Mouse (Mus musculus): ENCODE data around the gene Tcte1. TPM values are rescaled to one million over a fixed set of nuclear protein-coding genes. Genes with fewer than 3 reads are reported as not detected.

Gene Tcte1
- polyA plus RNA-seq, 1 experiment from 2014 or later: 5.2 TPM

DNA sequence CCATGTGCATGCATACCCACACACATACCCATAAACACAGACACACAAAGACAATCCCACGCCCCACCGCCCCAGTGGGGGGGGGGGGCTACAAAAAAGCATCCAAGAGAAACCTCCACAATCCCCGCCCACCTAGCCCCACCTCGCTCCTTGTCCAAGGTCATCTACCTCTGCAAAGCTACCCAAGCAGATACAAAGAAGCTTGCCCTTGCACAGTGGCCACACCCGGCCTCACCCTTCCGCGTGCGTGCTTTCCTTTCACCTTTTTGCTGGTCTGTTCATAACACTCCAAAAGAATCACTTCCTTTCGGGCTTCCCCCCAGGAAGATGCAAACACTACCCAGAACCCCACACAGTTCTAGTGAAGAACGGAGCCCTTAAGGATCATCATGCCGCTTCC, 27.8 kb upstream of the Tcte1 start:
- H3K9ac ChIP-seq: no peak overlapping the region
- H3K36me3 ChIP-seq: no peaks in the 10 kb centered on the region
- H3K4me3 ChIP-seq: no peak overlapping the region
- H3K9me3 ChIP-seq: no peaks in the 10 kb centered on the region
- H3K4me2 ChIP-seq: no peak overlapping the region
- WGBS: 83% methylated on average over 11 of the region's 11 CpGs
- H3K4me1 ChIP-seq (replicated peaks): no peaks in the 10 kb centered on the region
- H3K27me3 ChIP-seq: no peaks in the 10 kb centered on the region
- no peak overlapping the region for H3K27ac ChIP-seq (replicated peaks)
- ATAC-seq (ENCODE audit: low FRiP score, low read depth): no peak

DNA sequence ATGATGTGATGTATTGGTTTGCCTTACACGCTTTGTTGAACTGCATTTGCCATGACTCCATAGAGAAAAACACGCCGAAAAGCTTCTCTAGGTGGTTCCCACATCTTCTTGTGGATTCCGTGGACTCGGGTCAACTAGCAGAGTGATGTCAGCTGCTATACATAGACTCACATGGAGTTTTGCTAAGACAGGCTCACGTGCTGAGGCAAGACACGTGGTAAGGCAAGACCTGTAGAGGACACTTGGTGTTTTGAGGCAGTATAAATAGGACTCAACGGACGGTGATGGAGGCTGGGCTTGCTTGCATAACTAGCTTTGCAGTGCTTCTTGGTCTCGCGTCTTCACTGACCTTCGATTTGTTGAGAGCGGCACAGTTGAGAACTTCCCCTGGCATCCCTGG, 24.8 kb upstream of the Tcte1 start:
- Histone ChIP-seq H3K4me3 (no peak overlapping the region), H3K4me2 (no peak overlapping the region), H3K4me1 (replicated peaks) (no peaks in the 10 kb centered on the region), H3K27me3 (no peaks in the 10 kb centered on the region), H3K27ac (replicated peaks) (no peak overlapping the region), H3K36me3 (no peaks in the 10 kb centered on the region), H3K9ac (no peak overlapping the region), H3K9me3 (no peaks in the 10 kb centered on the region)
- WGBS: 84% methylated on average over 13 of the region's 13 CpGs
- ATAC-seq (ENCODE audit: low FRiP score, low read depth): no peak

DNA sequence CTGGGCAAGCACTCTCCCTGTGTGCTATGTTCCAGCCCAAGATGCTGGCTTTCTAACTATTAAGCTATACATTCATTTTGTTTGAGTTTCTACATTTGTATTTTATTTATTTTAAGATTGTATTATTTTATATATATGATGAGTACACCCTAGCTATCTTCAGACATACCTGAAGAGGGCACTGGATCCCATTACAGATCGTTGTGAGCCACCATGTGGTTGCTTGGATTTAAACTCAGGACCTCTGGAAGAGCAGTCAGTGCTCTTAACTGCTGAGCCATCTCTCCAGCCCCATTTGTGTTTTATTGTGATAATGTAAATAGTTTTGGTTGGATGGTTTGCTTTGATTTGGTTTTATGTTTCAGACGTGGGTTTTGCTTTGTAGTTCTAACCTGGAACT, 23.7 kb upstream of the Tcte1 start:
- ATAC-seq (ENCODE audit: low FRiP score, low read depth): no peak
- Histone ChIP-seq H3K36me3 (no peaks in the 10 kb centered on the region), H3K27ac (replicated peaks) (no peak overlapping the region), H3K9ac (no peak overlapping the region), H3K9me3 (no peaks in the 10 kb centered on the region), H3K4me3 (no peak overlapping the region), H3K4me1 (replicated peaks) (no peaks in the 10 kb centered on the region), H3K4me2 (no peak overlapping the region), H3K27me3 (no peaks in the 10 kb centered on the region)
- WGBS: 67% methylated on average over 2 of the region's 2 CpGs

- Histone ChIP-seq H3K4me3 (no peak overlapping the region), H3K4me1 (replicated peaks) (no peaks in the 10 kb centered on the region), H3K27ac (replicated peaks) (no peak overlapping the region), H3K9me3 (no peaks in the 10 kb centered on the region), H3K4me2 (no peak overlapping the region), H3K9ac (no peak overlapping the region), H3K27me3 (no peaks in the 10 kb centered on the region), H3K36me3 (no peaks in the 10 kb centered on the region)
- WGBS: 37% methylated on average over 4 of the region's 4 CpGs
- no peak for ATAC-seq (ENCODE audit: low FRiP score, low read depth)
Observed at GRCm38 (mm10) chr17:45500981-45501380, 22.3 kb upstream of the Tcte1 start.

DNA sequence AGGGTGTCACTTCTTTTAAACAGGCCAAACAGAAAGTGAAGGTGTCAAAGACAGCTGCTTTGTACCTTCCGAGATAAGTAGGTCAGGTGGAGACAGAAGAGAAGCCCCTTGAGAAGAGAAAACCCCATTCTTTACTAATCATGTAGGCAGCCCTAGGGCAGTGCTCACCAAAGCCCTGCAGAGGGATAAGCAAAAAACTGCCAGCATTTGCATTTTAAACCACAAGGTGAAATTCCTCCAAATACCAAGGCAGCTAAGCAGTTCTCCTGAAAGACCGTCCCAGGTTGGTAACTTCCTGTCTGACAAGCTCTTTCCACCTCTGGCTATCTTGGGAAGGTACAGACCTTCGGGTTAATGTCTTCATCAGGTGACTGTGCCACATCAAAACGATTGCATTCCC, 20.9 kb upstream of the Tcte1 start:
- no peak for ATAC-seq (ENCODE audit: low FRiP score, low read depth)
- Histone ChIP-seq H3K36me3 (no peaks in the 10 kb centered on the region), H3K4me1 (replicated peaks) (peaks cover 9% of the 10 kb centered on the region), H3K9ac (no peak overlapping the region), H3K4me3 (no peak overlapping the region), H3K27ac (replicated peaks) (no peak overlapping the region), H3K4me2 (no peak overlapping the region), H3K27me3 (no peaks in the 10 kb centered on the region), H3K9me3 (no peaks in the 10 kb centered on the region)
- 66% methylated on average over 4 of the region's 4 CpGs for WGBS

DNA sequence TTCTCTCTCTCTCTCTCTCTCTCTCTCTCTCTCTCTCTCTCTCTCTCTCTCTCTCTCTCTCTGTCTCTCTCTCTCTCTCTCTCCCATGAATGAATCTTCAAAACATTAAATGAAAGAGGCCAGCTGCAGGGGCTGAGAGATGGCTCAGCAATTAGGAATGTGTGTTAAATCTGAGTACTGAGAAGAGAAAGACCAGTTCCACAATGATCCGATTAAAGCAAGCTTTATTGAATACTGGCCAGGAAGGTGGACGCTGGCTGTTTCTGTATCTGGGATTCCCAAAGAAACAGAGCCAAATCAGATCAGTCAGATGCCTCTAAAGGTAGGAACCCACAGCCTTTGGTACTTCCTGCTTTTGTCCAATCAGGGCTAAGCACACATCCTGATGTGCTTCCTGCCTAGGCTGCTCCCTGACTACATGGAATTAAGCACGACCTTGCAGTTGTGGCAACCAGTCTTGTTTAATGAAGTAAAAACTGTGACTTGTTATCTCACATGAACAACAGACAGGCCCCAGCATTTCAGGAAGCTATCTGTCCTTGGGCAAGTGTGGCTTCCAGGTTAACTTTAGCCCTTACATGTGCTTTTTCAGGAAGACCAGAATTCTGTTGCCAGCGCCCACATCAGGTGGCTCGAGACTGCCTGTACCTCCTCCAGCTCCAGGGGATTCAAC, 19.8 kb upstream of the Tcte1 start:
- peaks cover 14% of the 10 kb centered on the region for H3K4me1 ChIP-seq (replicated peaks)

DNA sequence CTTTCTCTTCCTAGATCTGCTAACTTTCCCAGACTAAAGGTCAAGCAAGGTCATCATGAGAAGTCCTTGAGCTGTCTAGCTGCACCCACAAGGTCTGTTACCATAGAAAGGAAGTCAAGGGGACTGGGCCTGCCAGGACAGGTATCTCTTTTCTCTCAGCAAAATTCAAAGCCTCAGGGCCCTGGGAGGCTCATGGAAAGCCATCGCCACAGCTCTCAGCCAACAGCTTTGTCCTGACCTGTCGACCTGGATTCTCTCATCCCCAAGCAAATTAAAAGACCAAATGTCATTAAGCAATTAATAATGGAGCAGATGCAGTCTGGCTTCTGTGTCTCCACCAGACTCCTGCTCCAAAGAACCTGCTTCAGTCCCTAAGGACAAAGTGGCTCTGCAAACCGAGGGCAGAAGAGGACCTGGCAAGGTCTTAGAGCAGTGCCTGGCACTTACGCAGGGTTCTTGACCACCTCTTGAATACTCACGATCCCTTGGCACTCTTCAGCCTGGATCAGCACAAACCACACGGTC, 17.2 kb upstream of the Tcte1 start:
- no peaks in the 10 kb centered on the region for H3K9me3 ChIP-seq
- no peaks in the 10 kb centered on the region for H3K27me3 ChIP-seq
- 73% methylated on average over 6 of the region's 6 CpGs for WGBS
- peak; percentile 9; the same call in 1 of the 2 replicates for ATAC-seq (ENCODE audit: low FRiP score, low read depth)
- 0 out of 2 replicates have a peak overlapping the region, but pooled peaks have one; percentile 79 for H3K9ac ChIP-seq
- no peak overlapping the region for H3K27ac ChIP-seq (replicated peaks)
- H3K36me3 ChIP-seq: peaks cover 2% of the 10 kb centered on the region; the same call in 1 of the 2 replicates
- no peak overlapping the region for H3K4me3 ChIP-seq
- no peak overlapping the region for H3K4me2 ChIP-seq
- H3K4me1 ChIP-seq (replicated peaks): peaks cover 14% of the 10 kb centered on the region

More for the DNA sequence above, 19.8 kb upstream of the Tcte1 start:
- WGBS: 66% methylated on average over 5 of the region's 5 CpGs
- no peak overlapping the region for H3K4me3 ChIP-seq
- no peak for ATAC-seq (ENCODE audit: low FRiP score, low read depth)
- no peak overlapping the region for H3K9ac ChIP-seq
- H3K36me3 ChIP-seq: no peaks in the 10 kb centered on the region
- H3K4me2 ChIP-seq: no peak overlapping the region
- H3K27me3 ChIP-seq: no peaks in the 10 kb centered on the region
- H3K9me3 ChIP-seq: no peaks in the 10 kb centered on the region
- no peak overlapping the region for H3K27ac ChIP-seq (replicated peaks)

DNA sequence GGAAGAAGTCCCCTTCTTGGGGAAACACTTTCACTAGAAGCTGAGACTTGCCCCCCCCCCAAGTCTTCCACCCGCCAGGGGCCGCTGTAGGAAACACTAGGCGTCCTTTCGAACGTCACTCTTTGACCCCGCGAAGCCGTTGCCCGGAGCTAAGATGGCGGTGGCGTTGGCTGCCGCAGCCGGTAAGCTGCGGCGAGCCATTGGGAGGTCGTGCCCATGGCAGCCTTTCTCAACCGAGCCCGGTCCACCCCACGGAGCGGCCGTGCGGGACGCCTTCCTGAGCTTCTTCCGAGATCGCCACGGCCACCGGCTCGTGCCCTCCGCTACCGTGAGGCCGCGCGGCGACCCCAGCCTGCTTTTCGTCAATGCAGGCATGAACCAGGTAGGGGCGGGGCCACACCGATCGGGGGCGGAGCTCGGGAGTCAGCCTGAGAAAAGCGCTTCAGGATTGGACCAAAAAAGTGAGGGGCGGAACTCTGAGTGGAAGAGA, 16.5 kb upstream of the Tcte1 start, which contains the start of gene Aars2:
Gene Aars2, plus strand, starts transcription at position 142 of the 490 bp plus-strand sequence.
- Histone ChIP-seq H3K27me3 (no peaks in the 10 kb centered on the region), H3K9ac (peak within 1 kb of the TSS; percentile 79), H3K9me3 (no peaks in the 10 kb centered on the region), H3K36me3 (peaks cover 2% of the 10 kb centered on the region; the same call in 1 of the 2 replicates), H3K27ac (replicated peaks) (peak within 1 kb of the TSS; percentile 95), H3K4me2 (peak within 1 kb of the TSS; percentile 52), H3K4me1 (replicated peaks) (peaks cover 14% of the 10 kb centered on the region), H3K4me3 (peak within 1 kb of the TSS; percentile 77)
- ATAC-seq (ENCODE audit: low FRiP score, low read depth): peak; percentile 96
- WGBS: 0% methylated on average over 42 of the region's 42 CpGs

GRCm38 (mm10) chr17:45510871-45511270, 12.4 kb upstream of the Tcte1 start:
- 97% methylated on average over 4 of the region's 4 CpGs for WGBS
- ATAC-seq (ENCODE audit: low FRiP score, low read depth): no peak
- H3K27me3 ChIP-seq: no peaks in the 10 kb centered on the region
- peaks cover 2% of the 10 kb centered on the region; the same call in 1 of the 2 replicates for H3K36me3 ChIP-seq
- H3K4me2 ChIP-seq: no peak overlapping the region
- H3K4me1 ChIP-seq (replicated peaks): peaks cover 14% of the 10 kb centered on the region
- no peak overlapping the region for H3K4me3 ChIP-seq
- H3K9ac ChIP-seq: no peak overlapping the region
- H3K9me3 ChIP-seq: no peaks in the 10 kb centered on the region
- no peak overlapping the region for H3K27ac ChIP-seq (replicated peaks)

DNA sequence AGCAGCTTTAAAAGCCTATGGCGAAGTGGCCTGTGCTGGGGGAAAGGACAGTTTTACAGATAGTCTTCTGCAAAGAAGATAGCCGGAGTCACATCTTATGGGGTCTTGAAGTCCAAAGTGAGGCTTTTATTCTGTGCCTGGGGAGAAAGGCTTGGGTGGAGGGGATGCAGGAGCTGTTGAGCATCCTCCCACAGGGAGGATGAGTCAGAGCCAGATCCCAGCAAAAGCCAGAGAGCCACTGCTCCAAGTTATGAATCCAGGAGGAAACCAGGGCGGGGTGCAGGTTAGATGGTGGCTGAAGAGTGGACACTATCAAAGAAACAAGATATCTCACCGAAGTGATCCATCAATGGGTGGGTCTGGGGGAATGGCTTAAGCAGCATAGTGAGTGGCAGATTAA, 11.5 kb upstream of the Tcte1 start:
- no peak for ATAC-seq (ENCODE audit: low FRiP score, low read depth)
- Histone ChIP-seq H3K4me3 (no peak overlapping the region), H3K36me3 (peaks cover 2% of the 10 kb centered on the region; the same call in 1 of the 2 replicates), H3K4me2 (no peak overlapping the region), H3K9me3 (no peaks in the 10 kb centered on the region), H3K9ac (no peak overlapping the region), H3K4me1 (replicated peaks) (peaks cover 11% of the 10 kb centered on the region), H3K27me3 (no peaks in the 10 kb centered on the region), H3K27ac (replicated peaks) (no peak overlapping the region)
- WGBS: 97% methylated on average over 4 of the region's 4 CpGs

DNA sequence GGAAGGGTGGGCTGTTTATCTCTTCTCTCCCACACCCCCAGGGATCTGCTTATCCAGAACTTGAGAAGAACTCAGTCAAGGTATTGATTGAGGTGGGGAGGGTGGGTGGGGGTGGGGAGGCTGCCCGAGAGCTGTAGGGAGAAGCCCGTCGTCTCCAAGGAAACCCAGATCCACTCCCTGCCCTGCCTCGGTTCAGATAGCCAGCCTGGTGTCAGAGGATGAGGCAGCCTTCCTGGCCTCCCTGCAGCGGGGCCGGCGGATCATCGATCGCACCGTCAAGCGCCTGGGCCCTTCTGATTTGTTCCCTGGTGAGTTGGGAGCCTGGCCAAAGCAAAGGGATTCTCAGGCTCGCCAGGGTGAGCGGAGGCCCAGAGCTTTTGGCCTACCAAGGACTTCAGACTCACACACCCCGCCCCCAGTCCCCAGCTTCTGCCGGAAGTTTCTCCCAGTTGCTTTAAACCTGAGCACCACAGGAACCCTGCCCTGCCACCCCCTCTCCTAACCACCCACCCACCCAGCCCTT, 8.0 kb upstream of the Tcte1 start:
- no peak overlapping the region for H3K4me3 ChIP-seq
- H3K4me2 ChIP-seq: no peak overlapping the region
- no peaks in the 10 kb centered on the region for H3K9me3 ChIP-seq
- WGBS: 49% methylated on average over 15 of the region's 15 CpGs
- H3K4me1 ChIP-seq (replicated peaks): peaks cover 3% of the 10 kb centered on the region
- H3K9ac ChIP-seq: no peak overlapping the region
- no peaks in the 10 kb centered on the region for H3K36me3 ChIP-seq
- no peak for ATAC-seq (ENCODE audit: low FRiP score, low read depth)
- no peaks in the 10 kb centered on the region for H3K27me3 ChIP-seq
- H3K27ac ChIP-seq (replicated peaks): no peak overlapping the region

DNA sequence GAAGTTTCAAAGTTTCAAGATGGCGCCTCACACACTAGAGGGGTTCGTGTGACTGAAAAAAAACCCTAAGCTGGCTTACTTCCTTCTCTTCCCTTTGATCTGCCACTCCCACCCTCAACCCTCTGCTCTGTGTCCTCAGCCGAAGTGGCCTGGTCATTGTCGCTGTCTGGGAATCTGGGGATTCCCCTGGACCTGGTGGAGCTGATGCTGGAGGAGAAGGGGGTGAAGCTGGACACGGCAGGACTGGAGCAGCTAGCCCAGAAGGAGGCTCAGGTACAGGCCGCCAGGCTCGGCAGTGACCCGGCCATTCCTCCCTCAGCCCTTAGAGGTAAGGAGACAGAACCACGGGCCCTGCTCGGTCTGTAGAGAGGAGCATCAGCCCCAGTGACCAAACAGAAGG, 7.4 kb upstream of the Tcte1 start:
- H3K36me3 ChIP-seq: no peaks in the 10 kb centered on the region
- ATAC-seq (ENCODE audit: low FRiP score, low read depth): no peak
- WGBS: 88% methylated on average over 10 of the region's 10 CpGs

More for the DNA sequence above, 7.4 kb upstream of the Tcte1 start:
- Histone ChIP-seq H3K4me1 (replicated peaks) (peaks cover 3% of the 10 kb centered on the region), H3K27ac (replicated peaks) (no peak overlapping the region), H3K9me3 (no peaks in the 10 kb centered on the region), H3K4me3 (no peak overlapping the region), H3K27me3 (no peaks in the 10 kb centered on the region), H3K4me2 (no peak overlapping the region), H3K9ac (no peak overlapping the region)

All from hindbrain, embryonic 15.5 days (tissue).